Mouse (Mus musculus) CD4-positive, CD25-positive, alpha-beta regulatory T cell, adult 4 months (primary cell): Measurements from ENCODE around the gene Hint2. TPM values are rescaled to one million over a fixed set of nuclear protein-coding genes. Genes with fewer than 3 reads are reported as not detected.

ENCODE experiments used
- polyA plus RNA-seq, 2 experiments: library from polyadenylated mRNA; unstranded; fragments of 100-300 nt; shearing (Covaris generic); gene quantifications; one replicate each; pipeline ENCODE4 v1.2.1; 2017

Gene Hint2
- polyA plus RNA-seq, 2 experiments from 2014 or later: 38.8 to 43.7 TPM

Other genes with a start within 250 kb of the Hint2 start
- not detected for gene Fam166b, start 227.3 kb downstream of the Hint2 start, polyA plus RNA-seq
- gene Tesk1, start 214.5 kb downstream of the Hint2 start, polyA plus RNA-seq: 1 to 10 TPM in 1 of 2 experiments, under 1 TPM in 1; 0.37 to 1.7 TPM
- 100 to 1,000 TPM; 132 to 166 TPM for gene Cd72, start 201.8 kb downstream of the Hint2 start, polyA plus RNA-seq
- gene Sit1, start 172.7 kb downstream of the Hint2 start, polyA plus RNA-seq: 100 to 1,000 TPM; 144 to 199 TPM
- 10 to 100 TPM; 64.0 to 76.0 TPM for gene Ccdc107, start 163.6 kb downstream of the Hint2 start, polyA plus RNA-seq
- 1 to 10 TPM; 4.9 to 8.3 TPM for gene Arhgef39, start 156.8 kb downstream of the Hint2 start, polyA plus RNA-seq
- gene Car9, start 149.5 kb downstream of the Hint2 start, polyA plus RNA-seq: 1 to 10 TPM in 1 of 2 experiments, under 1 TPM in 1; 0.32 to 1.5 TPM
- gene Tpm2, start 132.7 kb downstream of the Hint2 start, polyA plus RNA-seq: not detected
- 100 to 1,000 TPM; 114 to 125 TPM for gene Creb3, start 94.1 kb downstream of the Hint2 start, polyA plus RNA-seq
- gene Tln1, start 93.8 kb downstream of the Hint2 start, polyA plus RNA-seq: 100 to 1,000 TPM in 1 of 2 experiments, 10 to 100 TPM in 1; 83.5 to 103 TPM
- 10 to 100 TPM in 1 of 2 experiments, 1 to 10 TPM in 1; 6.7 to 13.0 TPM for gene Rgp1, start 77.8 kb downstream of the Hint2 start, polyA plus RNA-seq
- 10 to 100 TPM; 12.1 to 15.5 TPM for gene Gba2, start 77.6 kb downstream of the Hint2 start, polyA plus RNA-seq
- not detected for gene Msmp, start 72.0 kb downstream of the Hint2 start, polyA plus RNA-seq
- not detected for gene Npr2, start 24.5 kb downstream of the Hint2 start, polyA plus RNA-seq
- gene Spag8, start 2.9 kb downstream of the Hint2 start, polyA plus RNA-seq: not detected
- gene Tmem8b, start 12.5 kb upstream of the Hint2 start, polyA plus RNA-seq: 1 to 10 TPM in 1 of 2 experiments, under 1 TPM in 1; 0.77 to 1.8 TPM
- gene Fam221b, start 12.7 kb upstream of the Hint2 start, polyA plus RNA-seq: 1 to 10 TPM; 2.4 to 2.6 TPM
- not detected for gene Olfr70, start 44.3 kb upstream of the Hint2 start, polyA plus RNA-seq
- not detected for gene Olfr71, start 53.8 kb upstream of the Hint2 start, polyA plus RNA-seq
- not detected for gene Hrct1, start 70.7 kb upstream of the Hint2 start, polyA plus RNA-seq
- gene Spaar, start 73.6 kb upstream of the Hint2 start, polyA plus RNA-seq: not detected
- gene Olfr159, start 114.5 kb upstream of the Hint2 start, polyA plus RNA-seq: not detected
- gene Olfr156, start 167.4 kb upstream of the Hint2 start, polyA plus RNA-seq: not detected
- under 1 TPM in 1 of 2 experiments, not detected in 1; 0.09 TPM for gene Olfr157, start 183.7 kb upstream of the Hint2 start, polyA plus RNA-seq
- not detected for gene Olfr155, start 195.1 kb upstream of the Hint2 start, polyA plus RNA-seq
- gene Reck, start 219.1 kb upstream of the Hint2 start, polyA plus RNA-seq: 1 to 10 TPM; 4.2 to 4.6 TPM